In the genomic region with DNA sequence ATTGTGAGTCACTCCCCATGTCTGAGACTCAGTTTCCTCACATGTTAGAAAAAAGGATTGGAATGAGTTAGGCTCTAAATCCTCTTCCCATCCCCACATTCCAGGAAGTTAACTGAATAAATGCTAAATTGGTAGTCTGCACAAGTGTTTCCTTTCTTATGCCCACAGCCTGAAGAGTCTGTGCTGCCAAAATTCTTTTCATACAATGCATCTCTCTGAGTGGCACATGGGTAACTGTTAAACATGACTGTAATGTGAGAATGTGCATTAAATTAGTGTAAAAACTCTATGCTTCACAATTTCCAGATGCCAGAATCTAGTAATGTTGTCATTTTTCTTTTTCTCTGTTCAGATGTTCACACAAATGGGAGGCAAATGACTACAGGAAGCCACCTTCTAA, we compare ENCODE assay signal across 23 mouse cellular contexts.
DNase-seq lines count a peak whose midpoint lies in the region; ATAC-seq and TF ChIP-seq lines count a peak whose summit lies in the region.
"Had no signal": no experiment of that assay in that cellular context is flagged by ENCODE, and none has a peak within 500 bp of the region (broad histone marks: within the 10 kb centered on the region; RNA-seq: fewer than 3 reads in every experiment).

No protein-coding gene starts in this region.

- H3K4me1 ChIP-seq in forebrain, embryonic 15.5 days: peaks cover 15% of the 10 kb centered on the region
- H3K4me1 ChIP-seq in forebrain, embryonic 12.5 days: peaks cover 9% of the 10 kb centered on the region; the same call in 1 of the 2 replicates
- peaks cover 22% of the 10 kb centered on the region for H3K4me1 ChIP-seq in embryonic facial prominence, embryonic 10.5 days
- peaks cover 14% of the 10 kb centered on the region for H3K4me1 ChIP-seq in embryonic fibroblast, embryonic 13.5 days (ENCODE audit: control insufficient read depth, insufficient read depth, low read length)
- H3K4me1 ChIP-seq: liver, embryonic 12.5 days had no signal

- peak; percentile 59 for DNase-seq in 3T3-L1 (ENCODE audit: low read depth, low spot score)
- DNase-seq in embryonic facial prominence, embryonic 10.5 days (ENCODE audit: low spot score): no peak
- no peak for DNase-seq in urinary bladder, postnatal 4 days (ENCODE audit: low spot score in 2 of 2)
- no peak for DNase-seq in cerebellum, postnatal 36 days
- no peak for DNase-seq in right cerebral cortex, postnatal 10 days (ENCODE audit: low spot score in 2 of 2)
- DNase-seq: adrenal gland, adult 2 months; cerebellum, adult 8-10 months; gastrocnemius, adult 2 months; heart, postnatal 36 days; kidney, adult 11 months; kidney, postnatal 36 days; lung, adult 18-20 months; lung, postnatal 10 days; thymus, postnatal 14 days had no signal

- no peak overlapping the region for H3K4me2 ChIP-seq in forebrain, embryonic 15.5 days (replicated peaks)
- H3K4me2 ChIP-seq in forebrain, embryonic 12.5 days: no peak overlapping the region
- H3K4me2 ChIP-seq: hindbrain, embryonic 13.5 days; kidney, embryonic 15.5 days; liver, embryonic 12.5 days had no signal

- TF ChIP-seq POLR2A in embryonic fibroblast, embryonic 13.5 days (IDR thresholded peaks at IDR 0.05; ENCODE audit: low read depth, low read length): no peak

- H3K9me3 ChIP-seq in forebrain, embryonic 15.5 days: no peaks in the 10 kb centered on the region
- no peaks in the 10 kb centered on the region for H3K9me3 ChIP-seq in forebrain, embryonic 12.5 days
- H3K9me3 ChIP-seq in embryonic facial prominence, embryonic 10.5 days: no peaks in the 10 kb centered on the region
- H3K9me3 ChIP-seq: hindbrain, embryonic 13.5 days; kidney, embryonic 15.5 days; liver, embryonic 12.5 days; midbrain, embryonic 10.5 days had no signal

- H3K27ac ChIP-seq in forebrain, embryonic 15.5 days (replicated peaks): peak overlapping the region; percentile 4; the same call in 1 of the 2 replicates
- H3K27ac ChIP-seq in forebrain, embryonic 12.5 days: no peak overlapping the region
- peak overlapping the region; percentile 51; the same call in 1 of the 2 replicates for H3K27ac ChIP-seq in embryonic facial prominence, embryonic 10.5 days (replicated peaks)
- H3K27ac ChIP-seq in embryonic fibroblast, embryonic 13.5 days (ENCODE audit: insufficient read depth, low read length): peak overlapping the region; percentile 74
- H3K27ac ChIP-seq: gastrocnemius, adult 2 months; hindbrain, embryonic 13.5 days; kidney, embryonic 15.5 days; liver, embryonic 12.5 days; midbrain, embryonic 10.5 days had no signal

- no peak overlapping the region for H3K9ac ChIP-seq in forebrain, embryonic 15.5 days (replicated peaks)
- H3K9ac ChIP-seq in forebrain, embryonic 12.5 days: no peak overlapping the region
- H3K9ac ChIP-seq: hindbrain, embryonic 13.5 days; kidney, embryonic 15.5 days; liver, embryonic 12.5 days had no signal

- no peaks in the 10 kb centered on the region for H3K27me3 ChIP-seq in forebrain, embryonic 15.5 days
- no peaks in the 10 kb centered on the region for H3K27me3 ChIP-seq in forebrain, embryonic 12.5 days
- H3K27me3 ChIP-seq in embryonic facial prominence, embryonic 10.5 days (replicated peaks; ENCODE audit: low read depth, poor library complexity, severe bottlenecking): no peaks in the 10 kb centered on the region
- H3K27me3 ChIP-seq: hindbrain, embryonic 13.5 days; kidney, embryonic 15.5 days; liver, embryonic 12.5 days; Patski had no signal

- no peak overlapping the region for H3K4me3 ChIP-seq in forebrain, embryonic 15.5 days
- H3K4me3 ChIP-seq in forebrain, embryonic 12.5 days (replicated peaks): no peak overlapping the region
- no peak overlapping the region for H3K4me3 ChIP-seq in embryonic facial prominence, embryonic 10.5 days
- H3K4me3 ChIP-seq in embryonic fibroblast, embryonic 13.5 days (ENCODE audit: insufficient read depth, low read length): no peak overlapping the region
- H3K4me3 ChIP-seq: hindbrain, embryonic 13.5 days; kidney, embryonic 15.5 days; liver, embryonic 12.5 days; midbrain, embryonic 10.5 days had no signal

- H3K36me3 ChIP-seq in forebrain, embryonic 15.5 days: no peaks in the 10 kb centered on the region
- H3K36me3 ChIP-seq in forebrain, embryonic 12.5 days (replicated peaks): no peaks in the 10 kb centered on the region
- no peaks in the 10 kb centered on the region for H3K36me3 ChIP-seq in embryonic facial prominence, embryonic 10.5 days (replicated peaks)
- H3K36me3 ChIP-seq: hindbrain, embryonic 13.5 days; kidney, embryonic 15.5 days; liver, embryonic 12.5 days; midbrain, embryonic 10.5 days had no signal

- TF ChIP-seq CTCF in embryonic fibroblast, embryonic 13.5 days (IDR thresholded peaks at IDR 0.05; ENCODE audit: borderline replicate concordance, insufficient read depth, low read length): no peak

- ATAC-seq in forebrain, embryonic 15.5 days (replicated peaks): no peak
- no peak for ATAC-seq in forebrain, embryonic 12.5 days (ENCODE audit: low FRiP score)
- ATAC-seq: CD4-positive, CD25-positive, alpha-beta regulatory T cell, adult 4 months; liver, embryonic 12.5 days; Patski had no signal
